Mouse (Mus musculus) cerebellum, adult 2 months (tissue): ENCODE data around the gene Pde4c.

Source experiments
- CTCF ChIP-seq: fragments of 200-500 bp; IDR thresholded peaks from 2 replicates; pipeline ENCODE4 v1.5.1; 2011; ENCODE audit warnings: low read depth, mild to moderate bottlenecking, control low read depth, low read length, moderate library complexity, borderline replicate concordance; ENCODE audit not compliant: insufficient read depth
- POLR2A ChIP-seq: fragments of 200-500 bp; IDR thresholded peaks from 2 replicates; pipeline ENCODE4 v1.6.1; 2011; ENCODE audit warnings: low read length, control low read depth, borderline replicate concordance; ENCODE audit not compliant: insufficient read depth

- TF ChIP-seq POLR2A (no peak), CTCF (no peak)
These were observed 41.3 kb upstream of the Pde4c start for GRCm38 (mm10) chr8:70682193-70682592.
